Mouse (Mus musculus) heart, postnatal 0 days (tissue): ENCODE results near the gene Krtap9-3. TPM values are rescaled to one million over a fixed set of nuclear protein-coding genes. Genes with fewer than 3 reads are reported as not detected.
"Not testable (repeated sequence)": the region's sequence is repeated elsewhere in the genome, so short reads cannot be mapped to it uniquely, and the experiment has no call there.

Experiments used
- ATAC-seq: fragments of 200-750 bp; cut with Nextera tagmentation; 2 replicates; pipeline ENCODE4 v1.8.0; 2017; ENCODE audit warnings: low read depth, moderate number of reproducible peaks, moderate library complexity; ENCODE audit not compliant: insufficient read depth
- DNase-seq: peaks from one replicate; pipeline ENCODE4 v3.0.0-alpha.2; 2016; ENCODE audit warnings: low spot score
- H3K27ac ChIP-seq: fragments of 300-500 bp; sonication (generic); 2 replicates; pipeline ENCODE4 v1.5.1; 2014; ENCODE audit warnings: low read depth, mild to moderate bottlenecking
- H3K27me3 ChIP-seq: fragments of 300-500 bp; sonication (generic); 2 replicates; pipeline ENCODE4 v1.6.1; 2014; ENCODE audit warnings: low read length, mixed read lengths; ENCODE audit not compliant: control insufficient read depth, insufficient read depth
- H3K36me3 ChIP-seq: fragments of 300-500 bp; sonication (generic); replicated peaks from 2 replicates; pipeline ENCODE4 v1.6.1; 2014; ENCODE audit warnings: low read length, mixed read lengths; ENCODE audit not compliant: control insufficient read depth, insufficient read depth
- H3K4me1 ChIP-seq: fragments of 300-500 bp; sonication (generic); 2 replicates; pipeline ENCODE4 v1.6.1; 2014; ENCODE audit warnings: antibody characterized with exemption; ENCODE audit not compliant: control insufficient read depth, insufficient read depth
- H3K4me2 ChIP-seq: fragments of 300-500 bp; sonication (generic); 2 replicates; pipeline ENCODE4 v1.6.1; 2014; ENCODE audit warnings: low read depth, mild to moderate bottlenecking, low read length, moderate library complexity
- H3K4me3 ChIP-seq: fragments of 300-500 bp; sonication (generic); 2 replicates; pipeline ENCODE4 v1.5.1; 2014; ENCODE audit warnings: low read depth, low read length
- H3K9ac ChIP-seq: fragments of 300-500 bp; sonication (generic); replicated peaks from 2 replicates; pipeline ENCODE4 v1.6.1; 2014; ENCODE audit warnings: low read depth, low read length, mixed read lengths
- H3K9me3 ChIP-seq: fragments of 300-500 bp; sonication (generic); replicated peaks from 2 replicates; pipeline ENCODE4 v1.6.1; 2016; ENCODE audit warnings: low read length; ENCODE audit not compliant: control insufficient read depth
- CTCF ChIP-seq: IDR thresholded peaks from 2 replicates; pipeline ENCODE4 v1.5.1; 2016; ENCODE audit warnings: antibody characterized with exemption, control low read depth, low read depth
- EP300 ChIP-seq: IDR thresholded peaks from 2 replicates; pipeline ENCODE4 v1.6.1; 2016; ENCODE audit warnings: antibody characterized with exemption, low read depth
- WGBS: fragments of 180-500 bp; shearing (Covaris S2); extraction: QIAGEN DNeasy Blood & Tissue Kit; methylation state at CpG from one replicate; pipeline ENCODE4 v1.1.7; 2014; 5-methylcytosine and 5-hydroxymethylcytosine counted together
- polyA plus RNA-seq: library from polyadenylated mRNA; unstranded; fragments of >200 nt; fragmentation: Nextera tagmentation; extraction: Ambion mirVana; gene quantifications from 2 replicates; pipeline ENCODE4 v1.2.1, GENCODE M21; 2015
- total RNA-seq: library from RNA; depleted of rRNA; stranded (reverse); fragments of >200 nt; gene quantifications from 2 replicates; pipeline ENCODE4 v1.2.3, GENCODE M21; 2014; ENCODE audit warnings: low replicate concordance

Krtap9-3 gene
- total and polyA plus RNA-seq, 2 experiments from 2014 or later: not detected

- no peaks in the 10 kb centered on the region for H3K9me3 ChIP-seq
- no peak within 1 kb of the TSS for H3K4me3 ChIP-seq
- no peak for TF ChIP-seq EP300
- no peak for TF ChIP-seq CTCF
- no peak for ATAC-seq
- no peak within 1 kb of the TSS for H3K27ac ChIP-seq
- no peak within 1 kb of the TSS for H3K4me2 ChIP-seq
- H3K36me3 ChIP-seq: no peaks in the 10 kb centered on the region
- H3K9ac ChIP-seq: no peak within 1 kb of the TSS
- H3K4me1 ChIP-seq: no peaks in the 10 kb centered on the region
- DNase-seq: no peak
- WGBS: 53% methylated on average over 8 of the region's 8 CpGs
- H3K27me3 ChIP-seq: no peaks in the 10 kb centered on the region
These were observed 36.8 kb upstream of the Krtap9-3 start, which contains the start of gene Krtap4-2 for GRCm38 (mm10) chr11:99634653-99635134. Gene Krtap4-2 (minus strand): TSS chr11:99635084.

DNA sequence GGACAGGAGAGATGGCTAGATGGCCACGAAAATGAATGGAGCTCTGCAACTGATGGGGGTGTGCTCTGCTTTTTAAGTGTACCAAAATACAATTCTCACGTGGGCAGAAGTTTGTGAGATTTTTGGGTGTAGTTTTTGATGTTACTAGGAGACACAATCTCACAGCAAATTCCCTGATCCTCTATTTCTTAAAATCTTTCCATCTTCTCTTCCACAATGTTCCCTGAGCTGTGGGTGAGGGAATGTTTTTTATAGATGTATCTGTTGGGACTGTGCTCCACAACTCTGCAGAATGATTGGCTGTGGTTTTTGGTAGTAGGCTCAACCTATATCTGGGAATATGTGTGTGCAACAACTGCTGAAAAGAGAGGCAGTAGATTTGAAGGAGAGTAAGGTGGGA lies 35.4 kb upstream of the Krtap9-3 start:
- no peaks in the 10 kb centered on the region for H3K4me1 ChIP-seq
- no peak overlapping the region for H3K4me3 ChIP-seq
- no peaks in the 10 kb centered on the region for H3K27me3 ChIP-seq
- no peak overlapping the region for H3K27ac ChIP-seq
- TF ChIP-seq EP300 (no peak), CTCF (no peak)
- H3K4me2 ChIP-seq: no peak overlapping the region
- WGBS: 56% methylated on average over 2 of the region's 2 CpGs
- no peak for ATAC-seq
- no peak for DNase-seq
- no peaks in the 10 kb centered on the region for H3K36me3 ChIP-seq
- no peaks in the 10 kb centered on the region for H3K9me3 ChIP-seq
- no peak overlapping the region for H3K9ac ChIP-seq

DNA sequence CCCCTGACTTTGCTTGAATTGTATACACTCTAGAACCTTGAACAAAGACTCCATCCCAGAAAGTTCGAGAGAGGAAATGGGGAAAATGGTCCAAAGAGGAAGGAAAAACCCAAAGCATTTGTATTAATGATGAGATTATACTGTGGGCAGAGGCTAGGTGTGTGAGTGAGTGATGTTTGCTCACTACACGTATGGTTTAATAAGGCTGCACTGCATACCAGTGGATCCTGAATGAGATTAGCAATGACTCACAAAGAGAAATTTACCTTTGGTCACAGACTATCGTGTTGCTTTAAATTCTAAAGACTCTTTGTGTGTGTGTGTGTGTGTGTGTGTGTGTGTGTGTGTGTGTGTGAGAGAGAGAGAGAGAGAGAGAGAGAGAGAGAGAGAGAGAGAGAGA lies 33.0 kb upstream of the Krtap9-3 start:
- WGBS: 71% methylated on average over 3 of the region's 3 CpGs
- Histone ChIP-seq H3K4me1 (no peaks in the 10 kb centered on the region), H3K27me3 (no peaks in the 10 kb centered on the region), H3K9ac (no peak overlapping the region), H3K27ac (no peak overlapping the region), H3K4me2 (no peak overlapping the region), H3K36me3 (no peaks in the 10 kb centered on the region), H3K9me3 (no peaks in the 10 kb centered on the region), H3K4me3 (no peak overlapping the region)
- TF ChIP-seq CTCF: no peak
- ATAC-seq: no peak
- no peak for DNase-seq

DNA sequence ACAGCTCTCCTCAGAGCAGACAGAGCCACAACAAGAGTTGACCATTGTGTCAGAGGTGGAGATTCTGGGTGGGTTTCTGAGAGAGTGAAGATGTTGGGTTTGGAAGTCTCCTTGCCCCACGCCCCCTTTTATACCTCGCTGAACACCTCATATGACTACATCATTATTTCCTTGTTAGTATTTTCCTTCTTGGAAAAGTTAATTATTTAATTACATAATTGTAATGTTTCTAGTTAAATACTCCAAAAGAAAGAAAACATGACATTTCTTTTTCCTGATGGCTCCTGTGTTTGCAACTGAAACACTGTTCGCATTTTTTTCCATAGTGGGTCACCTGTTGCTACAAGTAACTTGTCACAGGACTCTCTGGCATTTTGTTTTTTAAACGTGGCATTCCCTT lies 30.2 kb upstream of the Krtap9-3 start, which contains the start of gene Krtap4-1:
TSS of gene Krtap4-1 (minus strand) at position 101 of the 400 bp plus-strand sequence.
- Histone ChIP-seq H3K9me3 (no peaks in the 10 kb centered on the region), H3K4me1 (no peaks in the 10 kb centered on the region), H3K9ac (no peak within 1 kb of the TSS), H3K27me3 (no peaks in the 10 kb centered on the region), H3K4me2 (no peak within 1 kb of the TSS), H3K36me3 (no peaks in the 10 kb centered on the region), H3K27ac (no peak within 1 kb of the TSS), H3K4me3 (no peak within 1 kb of the TSS)
- no peak for ATAC-seq
- WGBS: 78% methylated on average over 4 of the region's 4 CpGs
- TF ChIP-seq EP300 (no peak), CTCF (no peak)
- no peak for DNase-seq

- H3K27me3 ChIP-seq: no peaks in the 10 kb centered on the region
- DNase-seq (no peak), ATAC-seq (no peak)
- H3K4me2 ChIP-seq: no peak within 1 kb of the TSS
- H3K4me3 ChIP-seq: no peak within 1 kb of the TSS
- H3K27ac ChIP-seq: no peak within 1 kb of the TSS
- H3K4me1 ChIP-seq: no peaks in the 10 kb centered on the region
- TF ChIP-seq CTCF (no peak), EP300 (no peak)
- WGBS: 83% methylated on average over 2 of the region's 2 CpGs
- no peaks in the 10 kb centered on the region for H3K36me3 ChIP-seq
- no peak within 1 kb of the TSS for H3K9ac ChIP-seq
- H3K9me3 ChIP-seq: no peaks in the 10 kb centered on the region
These were observed 22.4 kb upstream of the Krtap9-3 start, which contains the start of gene Gm11562 for GRCm38 (mm10) chr11:99620335-99620734. Gene Gm11562 (minus strand): TSS chr11:99620435.

- H3K4me1 ChIP-seq: no peaks in the 10 kb centered on the region
- H3K27ac ChIP-seq: no peak within 1 kb of the TSS
- H3K27me3 ChIP-seq: no peaks in the 10 kb centered on the region
- H3K36me3 ChIP-seq: no peaks in the 10 kb centered on the region
- no peak within 1 kb of the TSS for H3K9ac ChIP-seq
- TF ChIP-seq EP300 (no peak), CTCF (no peak)
- DNase-seq (no peak), ATAC-seq (no peak)
- H3K4me3 ChIP-seq: no peak within 1 kb of the TSS
- no peak within 1 kb of the TSS for H3K4me2 ChIP-seq
- 45% methylated on average over 3 of the region's 3 CpGs for WGBS
- no peaks in the 10 kb centered on the region for H3K9me3 ChIP-seq
These were observed 17.0 kb upstream of the Krtap9-3 start, which contains the start of gene Krtap2-4 for GRCm38 (mm10) chr11:99614796-99615363. Gene Krtap2-4 (minus strand): TSS chr11:99614846.

DNA sequence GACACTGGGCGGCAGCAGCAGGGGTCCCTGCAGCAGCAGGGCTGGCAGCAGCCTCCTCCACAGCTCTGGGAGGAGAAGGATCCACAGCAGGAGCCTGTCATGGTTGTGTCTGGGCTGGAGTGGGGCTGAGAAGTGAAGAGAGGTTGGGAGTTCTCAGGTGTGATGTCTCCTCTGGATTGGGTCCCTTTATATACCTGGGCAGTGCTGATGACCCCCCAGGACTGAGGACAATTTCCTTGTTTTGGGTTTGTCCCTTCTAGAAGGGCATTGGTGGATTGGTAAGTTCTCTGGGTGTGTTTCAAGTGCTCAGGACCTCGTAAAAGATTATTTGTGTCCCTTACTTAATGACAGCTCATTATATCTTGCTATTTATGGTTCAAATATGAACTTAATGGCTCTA lies 12.2 kb upstream of the Krtap9-3 start, which contains the start of gene Gm11937:
TSS of gene Gm11937 (minus strand) at position 101 of the 400 bp plus-strand sequence.
- not testable (repeated sequence) for ATAC-seq, DNase-seq, H3K4me3 ChIP-seq, H3K9me3 ChIP-seq, H3K4me2 ChIP-seq, H3K9ac ChIP-seq, H3K27ac ChIP-seq, H3K36me3 ChIP-seq, H3K27me3 ChIP-seq, H3K4me1 ChIP-seq
- 51% methylated on average over 1 of the region's 2 CpGs for WGBS
